Mouse (Mus musculus): Measurements from ENCODE around the gene Cul4a.

Cul4a gene

GRCm38 (mm10) chr8:13139641-13140182 is 34.3 kb downstream of the Cul4a start:
- no peak for DNase-seq

GRCm38 (mm10) chr8:13141681-13142080 is 36.3 kb downstream of the Cul4a start:
- no peak for DNase-seq

DNA sequence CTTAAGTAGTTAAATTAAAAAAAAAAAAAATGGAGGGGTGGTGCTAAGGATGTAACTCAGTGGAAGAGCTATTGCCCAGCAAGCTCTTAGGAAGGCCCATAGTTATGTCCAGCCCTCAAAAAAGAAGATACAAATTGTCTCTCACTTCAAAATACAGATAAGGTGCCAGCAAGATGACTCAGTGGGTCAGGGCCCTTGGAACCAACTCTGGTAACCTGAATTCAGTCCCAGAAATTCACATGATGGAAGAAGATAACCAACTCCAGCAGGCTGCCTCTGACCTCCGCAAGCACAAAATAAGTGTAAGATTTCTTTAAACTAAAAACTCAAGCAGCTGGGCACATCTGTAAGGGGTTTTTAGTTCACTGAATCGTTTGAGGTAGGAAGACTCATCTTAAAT is 43.1 kb downstream of the Cul4a start:
- DNase-seq = no peak

- no peak for DNase-seq
These were observed 43.9 kb downstream of the Cul4a start for GRCm38 (mm10) chr8:13149287-13149686.

DNA sequence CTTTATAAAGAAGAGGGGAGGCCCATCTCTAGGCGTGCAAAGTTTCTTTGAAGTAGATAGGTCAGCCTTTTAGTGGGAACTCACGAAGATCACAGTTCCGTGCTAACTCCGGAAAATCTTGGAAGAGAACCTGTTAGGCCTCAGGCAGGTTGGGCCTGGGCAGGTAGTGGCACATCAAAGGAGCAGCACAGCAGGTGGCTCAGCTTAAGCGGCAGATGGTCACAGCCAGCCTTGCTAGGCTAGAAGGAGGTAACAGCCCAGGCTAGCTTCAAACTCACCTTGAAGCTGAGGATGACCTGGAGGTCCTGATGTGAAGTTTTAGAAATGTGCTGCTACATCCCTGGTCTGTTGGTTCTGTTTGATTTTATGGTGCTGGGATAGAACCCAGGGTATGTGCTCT is 44.4 kb downstream of the Cul4a start:
- no peak for DNase-seq

DNA sequence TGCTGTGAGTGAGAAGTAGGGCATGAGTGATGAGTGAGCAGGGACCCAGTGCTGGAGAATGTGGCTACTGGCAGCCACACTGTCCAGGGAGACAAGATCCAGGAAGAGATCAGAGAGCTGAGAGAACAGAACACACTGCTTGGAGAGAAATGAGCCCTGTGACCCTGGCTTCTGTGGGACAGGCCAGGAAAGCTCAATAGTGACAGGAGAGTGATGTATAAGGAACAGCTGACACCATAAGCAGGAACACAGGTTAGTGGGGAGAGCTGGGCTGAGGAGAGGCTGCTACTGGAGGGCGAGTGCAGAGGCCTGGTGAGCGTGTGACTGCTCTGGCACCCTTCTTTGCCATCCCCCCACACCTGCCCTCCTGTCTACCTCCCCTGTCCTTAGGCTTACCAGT is 45.5 kb downstream of the Cul4a start:
- DNase-seq = no peak

DNA sequence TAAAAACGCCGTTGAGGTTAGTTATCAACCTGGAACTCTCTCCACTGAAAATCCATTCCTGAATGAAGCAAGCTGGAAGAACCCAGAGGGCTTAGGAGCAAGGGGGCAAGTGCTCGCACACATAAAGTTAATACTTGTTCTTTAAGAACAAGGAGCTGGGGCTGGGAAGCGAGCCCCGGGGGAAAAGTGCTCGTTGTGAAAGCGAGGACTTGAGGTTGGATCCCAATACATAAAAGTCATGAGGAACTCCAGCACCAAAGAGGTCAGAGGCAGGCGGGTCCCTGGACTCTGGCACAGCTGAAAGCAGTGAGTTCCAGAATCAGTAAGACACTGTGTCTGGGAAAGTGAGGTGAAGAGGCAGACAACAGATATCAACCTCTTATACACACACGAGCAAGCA is 48.7 kb downstream of the Cul4a start:
- no peak for DNase-seq

DNA sequence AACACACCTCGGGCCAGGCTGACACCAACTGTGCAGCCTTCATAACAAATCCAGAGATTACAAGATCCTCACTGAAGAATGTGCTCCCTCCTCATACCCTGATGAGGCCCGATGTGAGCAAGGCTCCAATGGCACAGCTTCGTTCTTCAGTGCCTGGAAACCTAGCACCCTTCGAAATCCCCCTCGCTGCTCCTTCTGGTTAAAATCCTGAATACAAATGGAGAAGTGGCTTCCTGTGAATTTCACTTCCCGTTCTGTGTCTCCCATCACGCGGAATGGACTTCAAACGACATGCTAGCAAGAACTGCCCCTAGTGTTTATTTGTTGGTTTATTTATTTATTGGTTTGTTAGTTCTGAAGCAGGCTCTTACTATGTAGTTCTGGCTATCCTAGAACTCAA is 49.9 kb downstream of the Cul4a start:
- DNase-seq = no peak

DNA sequence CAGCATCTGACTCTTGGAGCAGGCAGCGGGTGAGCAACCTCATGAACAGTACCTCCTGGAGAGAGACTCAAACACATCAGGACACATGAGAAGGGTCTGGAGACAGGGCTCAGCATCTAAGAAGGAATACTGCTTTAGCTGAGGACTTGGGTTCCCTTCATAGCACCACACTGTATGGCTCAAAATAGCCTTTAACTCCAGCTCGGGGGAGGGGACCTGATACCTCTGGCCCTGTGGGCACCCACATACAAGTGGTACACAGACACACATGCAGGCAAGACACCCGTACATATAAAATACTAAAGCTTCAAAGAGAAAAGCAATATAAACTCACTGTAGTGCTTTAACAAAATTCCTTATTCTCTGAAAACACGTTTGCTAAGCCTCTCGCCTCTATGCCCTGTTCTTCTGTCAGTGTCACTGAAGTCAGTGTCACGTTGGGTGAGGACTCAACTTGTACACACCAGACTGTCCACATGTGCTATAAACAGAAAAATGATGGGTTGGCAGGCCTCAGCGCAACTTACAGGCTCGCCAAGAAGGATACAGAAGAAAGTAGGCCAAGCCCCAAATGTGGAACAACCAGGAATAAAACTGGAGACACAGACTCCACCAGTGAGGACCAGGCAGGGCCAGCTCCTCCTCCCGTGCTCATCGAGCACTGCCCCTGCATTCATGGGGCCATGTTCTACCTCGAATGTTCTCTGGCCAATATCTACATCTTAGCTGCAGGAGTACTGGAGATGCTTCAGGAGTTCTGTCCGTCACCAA is 51.1 kb downstream of the Cul4a start:
- peak; percentile 52 for DNase-seq

DNA sequence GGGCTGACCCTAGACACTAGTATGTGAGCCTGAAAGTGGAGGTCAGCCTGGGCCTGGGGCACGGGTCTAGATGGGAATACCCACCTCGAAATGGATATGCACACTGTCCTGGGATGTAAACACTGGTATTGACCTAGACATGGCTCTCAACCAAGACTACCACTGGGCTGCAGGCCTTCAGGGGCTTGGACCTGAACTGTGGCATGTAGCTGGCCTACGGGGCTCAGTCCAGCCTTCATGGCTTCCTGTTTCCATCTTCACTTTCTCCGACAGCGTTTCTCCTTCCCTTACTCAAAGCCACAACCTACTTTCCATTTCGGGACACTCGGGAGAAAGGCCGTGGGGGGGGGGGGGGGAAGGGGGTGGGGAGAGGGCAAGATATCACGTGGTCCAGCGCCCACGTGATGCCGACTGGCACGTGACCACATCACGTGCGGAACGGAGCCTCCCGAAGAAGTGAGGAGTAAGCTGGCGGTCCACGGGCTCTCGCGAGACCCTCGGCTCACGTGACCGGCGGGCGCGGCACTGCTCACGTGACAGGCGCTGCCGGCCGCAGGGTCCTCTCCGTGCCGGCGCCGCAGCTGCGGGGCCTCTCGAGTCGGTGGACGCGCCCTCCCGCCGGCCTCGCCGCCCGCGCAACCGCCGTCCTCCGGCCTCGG is 53.4 kb downstream of the Cul4a start, which contains the start of gene Lamp1:
TSS of gene Lamp1 (plus strand) at position 444 of the 659 bp plus-strand sequence.
- peak; percentile 99 for DNase-seq

GRCm38 (mm10) chr8:13159377-13159881 is 54.0 kb downstream of the Cul4a start:
- DNase-seq = no peak

GRCm38 (mm10) chr8:13160691-13161090 is 55.3 kb downstream of the Cul4a start:
- no peak for DNase-seq

- DNase-seq = no peak
These were observed 56.7 kb downstream of the Cul4a start for GRCm38 (mm10) chr8:13162098-13162497.

- no peak for DNase-seq
These were observed 58.1 kb downstream of the Cul4a start for GRCm38 (mm10) chr8:13163563-13163962.

DNA sequence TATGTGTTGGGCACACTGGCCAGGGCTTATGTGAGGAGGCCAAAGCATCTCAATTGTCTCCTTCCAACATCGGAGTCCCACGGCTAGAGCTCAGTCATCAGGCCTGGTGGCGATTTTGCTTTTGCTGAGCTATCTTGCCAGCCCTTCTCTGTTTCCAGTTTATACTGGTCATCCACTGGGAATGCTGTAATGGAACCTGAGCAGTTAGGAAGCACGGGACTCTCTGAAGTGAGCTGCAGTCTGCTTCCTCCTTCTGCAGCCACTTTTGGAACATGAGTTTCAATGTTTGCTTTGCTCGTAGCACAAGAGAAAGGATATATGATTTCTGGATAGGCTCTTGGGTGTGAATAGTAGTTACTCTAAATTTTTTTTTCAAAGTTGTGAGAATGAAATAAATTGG is 58.9 kb downstream of the Cul4a start:
- DNase-seq = no peak

DNA sequence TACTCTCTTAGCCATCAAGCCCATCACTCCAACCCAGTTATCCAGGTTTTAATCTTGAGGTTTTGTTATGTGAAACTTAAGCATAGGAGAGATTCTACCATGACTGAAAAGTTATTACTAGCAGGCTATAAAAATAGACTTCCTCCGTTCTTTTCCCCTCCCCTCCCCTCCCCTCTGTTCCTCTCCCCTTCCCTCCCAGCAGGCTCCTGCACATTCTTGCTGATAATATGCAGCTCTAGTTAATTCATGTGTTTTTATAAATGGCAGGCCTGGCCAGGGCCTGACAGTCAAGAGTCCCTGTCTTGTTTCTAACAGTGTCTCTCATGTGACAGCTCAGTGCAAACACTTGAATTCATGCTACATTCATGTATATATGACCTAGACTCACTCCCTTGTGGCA is 65.1 kb downstream of the Cul4a start:
- DNase-seq = no peak

GRCm38 (mm10) chr8:13174305-13174704 is 68.9 kb downstream of the Cul4a start:
- DNase-seq = no peak

- no peak for DNase-seq
These were observed 69.4 kb downstream of the Cul4a start for GRCm38 (mm10) chr8:13174811-13175210.

DNA sequence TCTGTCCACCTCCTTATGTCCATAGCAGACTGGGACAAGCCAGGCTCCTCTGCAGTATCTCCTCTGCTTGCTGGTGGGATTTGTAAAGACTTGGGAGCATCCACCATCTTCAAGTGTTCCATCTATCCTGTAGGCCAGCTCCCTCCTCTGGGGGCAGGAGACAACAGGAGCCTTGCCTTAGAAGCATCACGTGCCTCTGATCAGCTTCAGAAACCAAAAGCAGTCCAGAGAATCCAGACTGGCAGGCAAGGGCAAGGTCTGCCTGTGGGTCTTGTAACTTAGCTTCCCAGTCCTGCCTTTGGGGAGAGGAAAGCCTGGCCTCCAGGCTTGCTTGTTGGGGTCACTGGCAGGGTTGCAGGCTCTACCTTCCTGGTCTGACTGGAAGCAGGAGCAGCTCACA is 70.2 kb downstream of the Cul4a start:
- DNase-seq = no peak

GRCm38 (mm10) chr8:13177173-13177852 is 71.9 kb downstream of the Cul4a start:
- DNase-seq = no peak

GRCm38 (mm10) chr8:13178137-13178536 is 72.7 kb downstream of the Cul4a start:
- no peak for DNase-seq

- DNase-seq = no peak
These were observed 74.1 kb downstream of the Cul4a start for GRCm38 (mm10) chr8:13179482-13179881.

DNA sequence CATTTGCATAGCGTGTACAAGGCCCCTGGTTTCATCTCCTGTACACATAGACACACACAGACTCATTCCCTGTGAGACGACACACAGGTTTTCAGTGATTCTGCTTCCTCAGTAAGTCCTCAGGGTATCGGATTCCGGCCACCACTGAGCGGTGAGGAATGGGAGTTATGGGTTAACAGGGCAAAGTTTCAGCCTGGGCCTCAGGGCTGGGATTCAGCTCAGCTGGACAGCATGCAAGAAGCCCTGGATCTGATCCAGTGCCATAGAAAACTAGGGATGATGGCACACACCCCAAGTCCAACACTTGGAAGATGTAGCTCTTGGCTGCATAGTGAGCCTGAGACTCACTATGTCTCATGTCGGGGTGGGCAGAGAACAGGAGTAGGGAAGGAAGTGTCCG is 74.5 kb downstream of the Cul4a start:
- no peak for DNase-seq

Data from right cerebral cortex, adult 18-20 months (tissue).